Mouse (Mus musculus): ENCODE measurements around the gene 1190005I06Rik. TPM values are rescaled to one million over a fixed set of nuclear protein-coding genes. Genes with fewer than 3 reads are reported as not detected.

1190005I06Rik gene
- polyA plus RNA-seq, 1 experiment from 2014 or later, result 2.0 TPM

- Histone ChIP-seq H3K4me3 (ENCODE audit: low read depth, low read length) (no peak overlapping the region), H3K9ac (replicated peaks; ENCODE audit: low read depth) (no peak overlapping the region), H3K4me1 (ENCODE audit: insufficient read depth, low read depth, low read length) (0 out of 2 replicates have a peak, but pooled peaks cover 3% of the 10 kb centered on the region), H3K36me3 (ENCODE audit: insufficient read depth, low read length) (no peaks in the 10 kb centered on the region), H3K27ac (ENCODE audit: low read length) (no peak overlapping the region), H3K4me2 (replicated peaks; ENCODE audit: low read depth, low read length) (no peak overlapping the region), H3K27me3 (replicated peaks; ENCODE audit: insufficient read depth, low read length) (no peaks in the 10 kb centered on the region), H3K9me3 (ENCODE audit: low read length) (no peaks in the 10 kb centered on the region)
- ATAC-seq (no peak), DNase-seq (ENCODE audit: low spot score) (no peak)
- TF ChIP-seq CTCF (IDR thresholded peaks at IDR 0.05) (no peak), EP300 (IDR thresholded peaks at IDR 0.05) (no peak)
- WGBS, result 77% methylated on average over 5 of the region's 5 CpGs
Measured at GRCm38 (mm10) chr8:120686576-120686975, 39.1 kb upstream of the 1190005I06Rik start.

- 80% methylated on average over 9 of the region's 13 CpGs for WGBS
- Histone ChIP-seq H3K36me3 (ENCODE audit: insufficient read depth, low read length) (no peaks in the 10 kb centered on the region), H3K4me3 (ENCODE audit: low read depth, low read length) (no peak overlapping the region), H3K4me1 (ENCODE audit: insufficient read depth, low read depth, low read length) (0 out of 2 replicates have a peak, but pooled peaks cover 3% of the 10 kb centered on the region), H3K27ac (ENCODE audit: low read length) (no peak overlapping the region), H3K4me2 (replicated peaks; ENCODE audit: low read depth, low read length) (no peak overlapping the region), H3K27me3 (replicated peaks; ENCODE audit: insufficient read depth, low read length) (no peaks in the 10 kb centered on the region), H3K9ac (replicated peaks; ENCODE audit: low read depth) (no peak overlapping the region), H3K9me3 (ENCODE audit: low read length) (no peaks in the 10 kb centered on the region)
- ATAC-seq (peak; percentile 49), DNase-seq (ENCODE audit: low spot score) (peak; percentile 42)
- TF ChIP-seq CTCF (IDR thresholded peaks at IDR 0.05) (no peak), EP300 (IDR thresholded peaks at IDR 0.05) (no peak)
Measured at GRCm38 (mm10) chr8:120686051-120686450, 38.6 kb upstream of the 1190005I06Rik start.

GRCm38 (mm10) chr8:120685591-120685990, 38.2 kb upstream of the 1190005I06Rik start:
- Histone ChIP-seq H3K4me1 (ENCODE audit: insufficient read depth, low read depth, low read length) (0 out of 2 replicates have a peak, but pooled peaks cover 3% of the 10 kb centered on the region), H3K36me3 (ENCODE audit: insufficient read depth, low read length) (no peaks in the 10 kb centered on the region), H3K9me3 (ENCODE audit: low read length) (no peaks in the 10 kb centered on the region), H3K9ac (replicated peaks; ENCODE audit: low read depth) (no peak overlapping the region), H3K4me3 (ENCODE audit: low read depth, low read length) (no peak overlapping the region), H3K27ac (ENCODE audit: low read length) (peak overlapping the region; percentile 28; the same call in 1 of the 2 replicates), H3K4me2 (replicated peaks; ENCODE audit: low read depth, low read length) (no peak overlapping the region), H3K27me3 (replicated peaks; ENCODE audit: insufficient read depth, low read length) (no peaks in the 10 kb centered on the region)
- 82% methylated on average over 8 of the region's 8 CpGs for WGBS
- DNase-seq (ENCODE audit: low spot score), result no peak
- TF ChIP-seq CTCF (IDR thresholded peaks at IDR 0.05) (no peak), EP300 (IDR thresholded peaks at IDR 0.05) (no peak)
- ATAC-seq, result no peak

- H3K27me3 ChIP-seq (replicated peaks; ENCODE audit: insufficient read depth, low read length), result no peaks in the 10 kb centered on the region
- H3K36me3 ChIP-seq (ENCODE audit: insufficient read depth, low read length), result no peaks in the 10 kb centered on the region
- ATAC-seq (peak; percentile 59), DNase-seq (ENCODE audit: low spot score) (peak; percentile 58)
- WGBS, result 60% methylated on average over 5 of the region's 5 CpGs
- H3K4me1 ChIP-seq (ENCODE audit: insufficient read depth, low read depth, low read length), result 0 out of 2 replicates have a peak, but pooled peaks cover 3% of the 10 kb centered on the region
- no peak overlapping the region for H3K9ac ChIP-seq (replicated peaks; ENCODE audit: low read depth)
- H3K4me2 ChIP-seq (replicated peaks; ENCODE audit: low read depth, low read length), result no peak overlapping the region
- TF ChIP-seq EP300 (IDR thresholded peaks at IDR 0.05) (no peak), CTCF (IDR thresholded peaks at IDR 0.05) (no peak)
- no peaks in the 10 kb centered on the region for H3K9me3 ChIP-seq (ENCODE audit: low read length)
- H3K27ac ChIP-seq (ENCODE audit: low read length), result no peak overlapping the region
- no peak overlapping the region for H3K4me3 ChIP-seq (ENCODE audit: low read depth, low read length)
Measured at GRCm38 (mm10) chr8:120685097-120685496, 37.7 kb upstream of the 1190005I06Rik start.

- H3K9me3 ChIP-seq (ENCODE audit: low read length), result no peaks in the 10 kb centered on the region
- H3K4me1 ChIP-seq (ENCODE audit: insufficient read depth, low read depth, low read length), result 0 out of 2 replicates have a peak, but pooled peaks cover 3% of the 10 kb centered on the region
- ATAC-seq (no peak), DNase-seq (ENCODE audit: low spot score) (no peak)
- no peak for TF ChIP-seq EP300 (IDR thresholded peaks at IDR 0.05)
- TF ChIP-seq CTCF (IDR thresholded peaks at IDR 0.05), result no peak
- H3K27ac ChIP-seq (ENCODE audit: low read length), result no peak overlapping the region
- no peaks in the 10 kb centered on the region for H3K36me3 ChIP-seq (ENCODE audit: insufficient read depth, low read length)
- H3K4me3 ChIP-seq (ENCODE audit: low read depth, low read length), result no peak overlapping the region
- no peak overlapping the region for H3K4me2 ChIP-seq (replicated peaks; ENCODE audit: low read depth, low read length)
- 59% methylated on average over 5 of the region's 5 CpGs for WGBS
- no peak overlapping the region for H3K9ac ChIP-seq (replicated peaks; ENCODE audit: low read depth)
- no peaks in the 10 kb centered on the region for H3K27me3 ChIP-seq (replicated peaks; ENCODE audit: insufficient read depth, low read length)
Measured at GRCm38 (mm10) chr8:120684082-120684481, 36.6 kb upstream of the 1190005I06Rik start.

GRCm38 (mm10) chr8:120683602-120684001, 36.2 kb upstream of the 1190005I06Rik start:
- DNase-seq (ENCODE audit: low spot score), result peak; percentile 68
- WGBS, result 12% methylated on average over 10 of the region's 10 CpGs

More at GRCm38 (mm10) chr8:120683602-120684001, 36.2 kb upstream of the 1190005I06Rik start:
- peak; percentile 57 for ATAC-seq
- Histone ChIP-seq H3K27ac (ENCODE audit: low read length) (no peak overlapping the region), H3K4me2 (replicated peaks; ENCODE audit: low read depth, low read length) (no peak overlapping the region), H3K9me3 (ENCODE audit: low read length) (no peaks in the 10 kb centered on the region), H3K36me3 (ENCODE audit: insufficient read depth, low read length) (no peaks in the 10 kb centered on the region), H3K9ac (replicated peaks; ENCODE audit: low read depth) (no peak overlapping the region), H3K27me3 (replicated peaks; ENCODE audit: insufficient read depth, low read length) (no peaks in the 10 kb centered on the region), H3K4me3 (ENCODE audit: low read depth, low read length) (no peak overlapping the region), H3K4me1 (ENCODE audit: insufficient read depth, low read depth, low read length) (0 out of 2 replicates have a peak, but pooled peaks cover 3% of the 10 kb centered on the region)
- TF ChIP-seq CTCF (IDR thresholded peaks at IDR 0.05), result peak; percentile 88
- no peak for TF ChIP-seq EP300 (IDR thresholded peaks at IDR 0.05)
